Mouse (Mus musculus): ENCODE measurements around the gene Vipr2.

The Vipr2 gene

DNA sequence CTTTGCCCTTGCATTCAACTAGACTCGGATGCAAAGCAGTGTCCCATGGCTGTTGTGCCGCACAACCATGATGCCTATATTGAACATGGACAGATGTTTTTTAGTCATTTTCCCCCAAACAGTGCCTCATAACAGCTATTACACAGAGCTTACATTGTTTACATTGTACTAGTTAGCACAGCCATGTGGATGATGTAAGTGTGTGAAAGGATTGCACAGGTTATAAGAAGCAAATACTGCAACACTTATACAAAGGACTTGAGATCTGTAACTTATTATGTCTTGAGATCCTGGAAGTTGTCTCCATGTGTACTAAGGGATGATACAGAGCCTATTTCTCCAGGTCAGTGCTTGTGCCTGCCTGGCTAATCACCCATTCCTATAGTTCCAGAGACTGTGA, 24.4 kb downstream of the Vipr2 start:
- no peak for DNase-seq

- DNase-seq = no peak
Measured at GRCm38 (mm10) chr12:116109451-116110353, 32.2 kb downstream of the Vipr2 start.

DNA sequence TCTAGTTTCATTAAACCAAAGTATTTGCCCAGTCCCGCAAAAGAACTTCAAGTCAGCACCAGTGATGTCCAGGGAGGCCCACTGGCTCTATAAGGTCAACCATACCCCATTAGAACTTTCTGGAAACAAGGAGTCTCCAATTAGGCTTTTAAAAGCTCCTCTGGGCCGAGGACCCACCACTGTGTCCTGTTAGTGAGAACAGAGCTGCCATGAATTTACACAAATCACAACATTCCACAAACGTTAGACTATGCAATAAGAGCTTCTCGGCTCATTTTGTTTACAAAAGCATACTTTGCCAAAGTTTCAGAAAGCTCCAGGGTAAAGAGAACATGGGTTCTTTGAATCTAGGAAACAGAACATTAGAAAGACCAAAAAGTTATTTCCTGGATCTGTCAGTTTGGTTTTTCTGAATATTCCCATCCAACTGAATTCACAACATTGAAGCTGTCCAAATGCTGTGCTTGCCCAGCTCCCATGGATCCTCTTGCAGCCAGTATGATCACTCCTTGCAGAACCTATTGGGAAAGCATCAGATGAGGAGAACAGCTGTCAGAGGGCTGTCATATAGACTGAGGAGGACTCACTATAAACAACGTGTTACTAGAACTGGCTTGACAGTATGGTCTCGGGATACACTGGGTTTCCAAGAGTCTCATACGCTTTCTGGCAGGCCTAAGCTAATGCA, 33.6 kb downstream of the Vipr2 start:
- no peak for DNase-seq

DNA sequence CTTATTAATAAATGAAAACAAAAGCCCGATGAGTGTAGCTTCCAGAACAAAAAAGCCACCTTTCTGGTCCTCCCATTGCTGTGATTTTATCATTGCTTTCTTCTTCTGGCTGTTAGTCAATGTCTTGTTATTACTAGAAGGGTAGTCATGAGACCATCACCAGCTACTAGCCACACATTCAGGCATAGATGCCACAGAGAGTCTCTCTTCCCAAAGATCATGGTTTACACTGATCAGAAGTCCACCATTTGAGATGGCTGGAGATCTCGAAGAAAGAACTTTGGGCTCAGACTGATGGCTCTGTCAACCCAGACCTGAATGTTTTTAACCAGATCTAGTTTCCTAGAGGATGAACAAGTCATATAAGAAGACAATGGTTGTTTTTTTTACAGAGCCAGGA, 38.3 kb downstream of the Vipr2 start:
- no peak for DNase-seq

- DNase-seq = no peak
Measured at GRCm38 (mm10) chr12:116116455-116116854, 38.9 kb downstream of the Vipr2 start.

- no peak for DNase-seq
Measured at GRCm38 (mm10) chr12:116117352-116117929, 39.9 kb downstream of the Vipr2 start.

DNA sequence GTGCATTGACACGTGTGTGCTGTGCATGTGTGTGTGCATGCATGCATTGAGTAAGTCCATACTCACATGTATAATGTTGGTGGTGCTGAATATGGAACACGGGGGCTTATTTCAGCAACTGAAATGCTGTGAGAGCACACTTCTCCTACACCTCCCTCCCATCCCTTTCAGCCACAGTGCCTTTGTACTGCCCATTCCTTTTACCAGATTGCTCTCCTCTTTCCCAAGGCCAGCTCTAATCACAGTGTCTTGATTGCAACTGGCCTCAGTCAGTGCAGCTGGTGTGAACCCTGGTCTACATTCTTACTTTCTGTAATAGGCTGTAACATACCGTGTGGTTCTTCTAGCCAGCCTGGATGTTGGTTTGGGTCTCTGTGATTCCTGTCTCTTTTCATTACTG, 41.5 kb downstream of the Vipr2 start:
- DNase-seq = no peak

- no peak for DNase-seq
Measured at GRCm38 (mm10) chr12:116123786-116124185, 46.3 kb downstream of the Vipr2 start.

DNA sequence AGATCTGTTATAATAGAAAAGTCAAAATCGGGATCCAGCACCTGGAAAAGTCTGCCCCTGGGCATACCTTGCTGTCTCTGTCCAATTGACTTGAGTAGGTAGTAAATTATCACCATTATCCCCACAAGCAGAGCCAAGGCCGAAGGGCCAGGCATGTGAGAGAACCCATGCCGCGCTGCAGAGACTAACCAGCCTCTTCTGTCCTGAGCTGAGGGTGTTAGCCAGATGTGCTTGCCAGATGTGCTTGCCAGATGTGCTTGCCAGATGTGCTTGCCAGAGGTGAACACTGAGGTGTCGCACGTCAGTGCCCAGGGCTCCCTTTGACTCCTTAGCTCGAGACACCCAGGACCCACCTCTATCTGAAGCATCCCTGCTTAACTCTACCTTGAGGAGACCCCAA, 53.4 kb downstream of the Vipr2 start:
- no peak for DNase-seq

DNA sequence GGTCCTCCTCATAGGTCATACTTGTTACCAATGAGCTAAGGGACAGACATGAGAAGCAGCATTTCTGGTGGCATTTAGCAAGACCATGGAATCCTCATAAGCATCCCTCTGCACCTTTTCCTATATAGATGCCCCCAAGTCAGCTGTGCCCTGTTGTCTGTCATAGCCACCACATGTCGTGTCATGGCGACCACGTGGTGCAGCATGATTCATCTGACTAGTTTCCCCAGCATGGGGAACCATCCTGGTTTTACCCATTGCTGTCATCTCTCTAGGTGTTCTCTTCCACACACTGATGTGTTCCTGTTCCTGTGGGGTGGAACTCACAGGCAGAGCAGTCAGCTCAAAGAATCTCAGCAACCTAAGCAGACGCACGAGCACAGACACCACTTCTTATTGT, 55.4 kb downstream of the Vipr2 start:
- DNase-seq = no peak

DNA sequence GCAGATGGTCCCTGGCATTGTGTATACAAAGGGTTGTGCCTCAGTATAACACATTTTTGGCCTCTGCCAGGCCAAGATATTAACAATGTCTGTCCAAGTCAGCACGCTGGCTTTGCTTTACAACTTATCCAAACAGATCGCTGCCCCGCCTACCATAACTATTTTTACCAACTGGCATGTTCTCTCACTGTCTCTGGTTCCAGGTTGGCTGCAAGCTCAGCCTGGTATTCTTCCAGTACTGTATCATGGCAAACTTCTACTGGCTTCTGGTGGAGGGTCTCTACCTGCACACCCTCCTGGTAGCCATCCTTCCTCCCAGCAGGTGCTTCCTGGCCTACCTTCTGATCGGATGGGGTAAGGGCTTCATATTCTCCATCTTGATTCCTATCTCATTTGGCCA, 58.4 kb downstream of the Vipr2 start:
- DNase-seq = no peak

- DNase-seq = no peak
Measured at GRCm38 (mm10) chr12:116138322-116139205, 61.0 kb downstream of the Vipr2 start.

- no peak for DNase-seq
Measured at GRCm38 (mm10) chr12:116140605-116141004, 63.1 kb downstream of the Vipr2 start.

- no peak for DNase-seq
Measured at GRCm38 (mm10) chr12:116141816-116142215, 64.3 kb downstream of the Vipr2 start.

DNA sequence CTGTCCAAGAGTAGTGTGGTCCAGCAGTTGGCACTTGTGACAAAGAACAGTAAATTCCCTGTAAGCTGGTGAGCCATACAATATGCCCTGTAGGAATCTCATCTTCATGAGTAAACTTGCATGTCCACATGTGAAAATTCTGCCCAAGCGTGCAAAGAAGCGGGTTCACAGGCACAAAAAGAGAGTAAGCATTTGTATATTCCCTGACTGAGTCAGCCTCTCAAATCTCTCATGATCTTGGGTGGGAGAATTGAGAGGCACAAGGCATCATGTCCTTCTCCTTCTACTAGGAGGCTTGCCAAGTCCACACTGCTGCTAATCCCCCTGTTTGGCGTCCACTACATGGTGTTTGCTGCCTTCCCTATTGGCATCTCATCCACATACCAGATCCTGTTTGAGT, 64.9 kb downstream of the Vipr2 start:
- no peak for DNase-seq

GRCm38 (mm10) chr12:116145246-116145645, 67.7 kb downstream of the Vipr2 start:
- no peak for DNase-seq

GRCm38 (mm10) chr12:116145686-116146085, 68.2 kb downstream of the Vipr2 start:
- DNase-seq = no peak

DNA sequence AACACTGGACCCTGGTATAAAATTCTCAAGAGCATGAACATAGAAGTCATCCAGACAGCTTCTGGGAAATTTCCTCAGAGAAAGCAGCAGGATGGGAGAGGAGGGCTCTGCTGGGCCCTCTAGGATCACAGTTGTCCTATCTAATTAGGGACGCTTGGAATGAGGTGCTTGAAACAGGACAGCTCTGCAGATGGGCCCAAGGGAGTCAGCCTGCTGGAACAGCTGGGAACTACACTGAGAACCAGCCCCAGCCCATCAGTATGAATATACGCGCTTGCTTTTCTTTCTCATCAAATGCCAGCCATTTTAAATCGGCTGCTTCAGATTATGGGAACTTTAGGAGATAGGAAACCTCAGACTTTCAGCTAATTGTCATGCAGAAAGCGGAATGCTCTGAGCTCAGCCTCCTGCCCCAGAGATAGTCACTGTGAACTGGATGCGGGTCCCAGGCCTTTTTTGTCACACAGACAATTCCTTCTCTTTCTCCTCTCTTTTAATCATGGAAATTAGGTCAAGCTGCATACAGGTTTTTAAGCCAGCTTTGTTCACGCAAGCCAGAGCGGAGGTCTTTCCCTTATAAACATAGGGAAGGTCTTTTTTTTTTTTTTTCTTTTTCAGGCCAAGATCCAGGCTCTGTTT, 69.6 kb downstream of the Vipr2 start:
- no peak for DNase-seq

GRCm38 (mm10) chr12:116152866-116153428, 75.4 kb downstream of the Vipr2 start:
- DNase-seq = no peak

GRCm38 (mm10) chr12:116156792-116157532, 79.4 kb downstream of the Vipr2 start:
- no peak for DNase-seq

GRCm38 (mm10) chr12:116159223-116159622, 81.7 kb downstream of the Vipr2 start:
- DNase-seq = no peak
